Mouse (Mus musculus) bone marrow, adult 2 months (tissue): Measurements from ENCODE around the gene Pafah1b2. TPM values are rescaled to one million over a fixed set of nuclear protein-coding genes. Genes with fewer than 3 reads are reported as not detected.
A peak's percentile ranks its signal among the peaks of the same experiment; 100 is the strongest.

Experiments used
- H3K27ac ChIP-seq: fragments of 200-500 bp; 2 replicates; pipeline ENCODE4 v1.5.1; 2012; ENCODE audit warnings: low read depth, mild to moderate bottlenecking, control low read depth, inconsistent platforms, low read length; ENCODE audit not compliant: control insufficient read depth, poor library complexity, insufficient read depth
- H3K4me1 ChIP-seq: fragments of 200-500 bp; 2 replicates; pipeline ENCODE4 v1.6.1; 2011; ENCODE audit warnings: low read length; ENCODE audit not compliant: control insufficient read depth, insufficient read depth
- H3K4me3 ChIP-seq: fragments of 200-500 bp; replicated peaks from 2 replicates; pipeline ENCODE3; 2011; ENCODE audit warnings: mild to moderate bottlenecking, low read depth, low read length, control low read depth; ENCODE audit not compliant: control insufficient read depth
- CTCF ChIP-seq: fragments of 200-500 bp; IDR thresholded peaks from 2 replicates; pipeline ENCODE4 v1.5.1; 2011; ENCODE audit warnings: low read length, control low read depth; ENCODE audit not compliant: control insufficient read depth, insufficient read depth
- POLR2A ChIP-seq: fragments of 200-500 bp; IDR thresholded peaks from 2 replicates; pipeline ENCODE4 v1.6.1; 2011; ENCODE audit warnings: low read depth, mild to moderate bottlenecking, control low read depth, low read length, borderline replicate concordance; ENCODE audit not compliant: control insufficient read depth
- WGBS: fragments of 180-500 bp; shearing (Covaris S2); methylation state at CpG from one replicate; pipeline ENCODE4 v1.1.7; 2018; 5-methylcytosine and 5-hydroxymethylcytosine counted together
- polyA plus RNA-seq: library from polyadenylated mRNA; stranded (reverse); fragments of >200 nt; gene quantifications from 2 replicates; pipeline ENCODE4 v1.2.4, GENCODE M21; 2011; ENCODE audit warnings: low replicate concordance; ENCODE audit not compliant: missing spikeins, insufficient read depth, insufficient read length

Pafah1b2 gene
- 14.6 and 25.6 TPM in 2 replicates for polyA plus RNA-seq

DNA sequence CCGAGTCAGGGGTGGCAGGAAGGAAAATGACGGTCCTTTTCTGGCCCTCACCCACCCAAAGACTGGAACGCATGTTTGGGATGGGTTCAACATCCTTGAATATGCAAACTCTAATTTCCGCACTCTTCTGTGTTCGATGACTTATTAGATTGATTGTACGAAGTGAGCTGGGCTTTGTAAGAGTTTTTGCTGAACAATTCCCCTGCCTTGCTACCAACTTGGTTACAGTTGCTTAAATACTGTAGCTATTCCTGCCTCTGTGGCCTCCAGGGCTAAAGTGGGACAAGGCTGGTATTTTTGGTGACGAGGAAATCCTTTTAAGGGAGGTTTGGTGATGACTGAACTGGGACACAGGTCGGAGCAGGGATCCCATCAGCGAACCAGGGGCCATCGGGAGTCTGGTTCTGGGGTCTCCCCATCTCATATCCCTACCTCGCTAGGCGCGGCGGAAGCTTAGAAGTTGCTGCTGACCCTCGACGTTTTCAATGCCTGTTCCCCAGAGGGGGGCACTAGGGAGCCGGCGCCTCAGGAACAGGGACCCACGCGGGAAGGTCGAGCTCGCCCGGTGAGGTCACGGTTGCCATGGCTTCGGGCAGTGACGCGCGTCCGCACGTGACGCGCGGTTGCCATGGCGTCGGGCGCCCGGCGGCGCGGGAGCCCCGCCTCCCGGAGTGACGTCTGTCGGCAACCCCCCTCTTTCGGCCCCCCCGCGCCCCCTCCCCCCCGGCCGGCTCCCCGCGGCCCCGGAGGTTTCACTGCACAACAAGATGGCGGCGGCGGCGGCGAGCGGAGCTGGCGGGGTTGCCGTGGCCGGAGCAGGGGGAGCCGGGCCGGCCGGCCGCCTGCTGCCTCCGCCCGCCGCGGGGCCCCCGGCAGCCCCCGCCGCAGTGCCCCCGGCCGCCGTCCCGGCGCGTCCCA is at the start of gene Pafah1b2, which contains the start of gene Sik3:
Gene Pafah1b2 (minus strand): TSS at position 600 of the 918 bp plus-strand sequence.
Gene Sik3 (plus strand): TSS at position 730 of the 918 bp plus-strand sequence.
- 2% methylated on average over 71 of the region's 78 CpGs for WGBS
- TF ChIP-seq CTCF (peak; percentile 49; the same call in 1 of the 2 replicates), POLR2A (peak; percentile 40; the same call in 1 of the 2 replicates)
- H3K4me1 ChIP-seq: peaks cover 2% of the 10 kb centered on the region; the same call in 1 of the 2 replicates

GRCm38 (mm10) chr9:46061696-46062425 is 49.4 kb upstream of the Pafah1b2 start:
- TF ChIP-seq CTCF (no peak), POLR2A (no peak)
- 46% methylated on average over 9 of the region's 9 CpGs for WGBS
- no peak overlapping the region for H3K27ac ChIP-seq
- no peak overlapping the region for H3K4me3 ChIP-seq
- H3K4me1 ChIP-seq: peaks cover 2% of the 10 kb centered on the region; the same call in 1 of the 2 replicates

More for the DNA sequence above, at the start of gene Pafah1b2, which contains the start of gene Sik3:
- H3K4me3 ChIP-seq: peak within 1 kb of the TSS; percentile 98
- H3K27ac ChIP-seq: peak within 1 kb of the TSS; percentile 92

DNA sequence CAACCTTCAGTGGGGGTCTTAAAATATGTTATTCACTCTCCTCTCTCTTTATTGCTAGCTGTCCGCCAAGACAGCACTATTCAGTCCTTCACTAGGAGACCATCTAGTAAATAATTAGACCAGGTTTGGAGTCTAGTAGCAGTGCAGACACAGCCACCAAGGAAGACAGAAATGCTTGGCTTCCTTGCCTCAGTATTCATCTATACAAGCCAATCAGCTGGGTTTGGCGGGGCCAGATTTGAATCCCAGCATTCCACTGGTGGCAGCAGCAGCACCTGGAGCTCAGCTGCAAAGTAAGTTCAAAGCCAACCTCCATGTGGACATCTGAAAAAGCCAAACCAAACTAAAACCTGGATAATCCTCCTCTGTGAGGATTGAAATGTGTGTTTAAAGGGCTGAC is 47.8 kb upstream of the Pafah1b2 start:
- Histone ChIP-seq H3K27ac (no peak overlapping the region), H3K4me3 (no peak overlapping the region), H3K4me1 (peaks cover 1% of the 10 kb centered on the region; the same call in 1 of the 2 replicates)
- 86% methylated on average over 2 of the region's 2 CpGs for whole genome bisulfite sequencing
- TF ChIP-seq CTCF (no peak), POLR2A (no peak)

- Histone ChIP-seq H3K27ac (no peak overlapping the region), H3K4me1 (peaks cover 1% of the 10 kb centered on the region; the same call in 1 of the 2 replicates), H3K4me3 (no peak overlapping the region)
- TF ChIP-seq CTCF (no peak; the same call in 1 of the 2 replicates), POLR2A (no peak)
- 42% methylated on average over 3 of the region's 3 CpGs for WGBS
Observed at GRCm38 (mm10) chr9:46058065-46058464, 45.6 kb upstream of the Pafah1b2 start.

DNA sequence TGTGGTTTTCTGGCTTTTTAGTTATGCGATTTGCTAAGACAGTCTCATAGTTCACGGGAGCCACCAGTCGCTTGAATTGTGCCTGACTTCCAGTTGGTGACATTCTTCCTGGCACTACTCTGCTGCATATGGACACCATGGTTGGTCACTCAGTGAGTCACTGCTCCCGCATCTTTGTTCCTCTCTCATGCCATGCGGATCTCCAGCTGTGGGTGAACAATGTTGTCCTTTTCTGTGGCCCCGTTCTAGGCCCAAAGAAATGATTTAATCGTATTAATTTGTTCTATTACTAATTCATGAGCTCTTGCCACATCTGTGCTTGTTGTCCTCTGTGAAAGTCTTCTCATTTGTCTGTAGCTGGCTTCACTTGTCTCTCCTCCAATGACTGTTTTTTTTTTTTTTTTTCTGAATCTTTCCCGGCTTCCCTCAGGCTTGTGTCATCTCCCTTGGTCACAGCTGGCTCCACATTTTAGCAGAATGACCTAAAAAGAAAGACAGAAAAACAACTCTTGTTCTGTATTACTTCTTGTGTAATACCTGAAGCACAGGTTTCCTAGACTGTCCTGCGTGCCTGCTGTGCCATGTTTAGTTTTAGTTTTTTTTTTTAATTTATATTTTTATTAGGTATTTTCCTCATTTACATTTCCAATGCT is 40.6 kb upstream of the Pafah1b2 start:
- WGBS: 76% methylated on average over 9 of the region's 9 CpGs
- Histone ChIP-seq H3K4me3 (no peak overlapping the region), H3K27ac (no peak overlapping the region), H3K4me1 (no peaks in the 10 kb centered on the region; the same call in none of the 2 replicates)
- TF ChIP-seq POLR2A (no peak), CTCF (no peak)

GRCm38 (mm10) chr9:46050203-46050602 is 37.7 kb upstream of the Pafah1b2 start:
- no peaks in the 10 kb centered on the region; the same call in none of the 2 replicates for H3K4me1 ChIP-seq
- WGBS: 58% methylated on average over 8 of the region's 8 CpGs
- H3K4me3 ChIP-seq: no peak overlapping the region
- no peak for TF ChIP-seq CTCF
- no peak for TF ChIP-seq POLR2A
- H3K27ac ChIP-seq: no peak overlapping the region

DNA sequence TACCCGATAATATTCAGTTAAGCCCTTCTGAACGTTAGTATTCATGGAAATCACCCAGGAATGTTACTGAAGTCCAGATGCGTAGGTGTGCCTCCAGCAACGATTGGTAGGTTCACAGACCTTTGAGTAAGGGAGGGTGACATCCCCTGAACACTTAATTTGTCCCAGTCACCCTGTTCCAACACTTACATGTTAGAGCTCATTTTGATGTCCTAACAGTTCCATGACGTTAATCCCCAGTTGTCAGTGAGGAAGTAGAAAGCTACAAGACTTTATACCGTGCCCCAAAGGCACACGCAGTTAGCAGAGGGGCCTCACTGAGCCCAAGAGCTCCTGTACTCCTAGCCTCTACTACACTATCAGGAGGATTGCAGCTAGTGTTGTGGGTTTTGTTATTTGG is 37.0 kb upstream of the Pafah1b2 start:
- TF ChIP-seq CTCF (no peak), POLR2A (no peak)
- WGBS: 55% methylated on average over 7 of the region's 7 CpGs
- no peak overlapping the region for H3K27ac ChIP-seq
- no peaks in the 10 kb centered on the region; the same call in none of the 2 replicates for H3K4me1 ChIP-seq
- H3K4me3 ChIP-seq: no peak overlapping the region
